Mouse (Mus musculus) CH12.LX (cell line): Measurements from ENCODE around the gene Fibp.

ENCODE experiments used
- BHLHE40 ChIP-seq: IDR thresholded peaks from 2 replicates; pipeline ENCODE4 v1.6.1; 2011; ENCODE audit warnings: mild to moderate bottlenecking, low read depth, low read length, improper control_type of control experiment
- CTCF ChIP-seq, 2 experiments: IDR thresholded peaks in 1 of 2; conservative IDR thresholded peaks in 1 of 2; 2 replicates each; pipeline ENCODE4 v1.5.1; 2011 to 2012; ENCODE audit warnings: low read depth in 2 of 2, low read length in 2 of 2, improper control_type of control experiment in 1 of 2, inconsistent platforms in 1 of 2, mild to moderate bottlenecking in 1 of 2, moderate library complexity in 1 of 2
- HCFC1 ChIP-seq: IDR thresholded peaks from 2 replicates; pipeline ENCODE4 v1.6.1; 2012; ENCODE audit warnings: low read depth, mild to moderate bottlenecking, inconsistent platforms, low read length, improper control_type of control experiment
- NELFE ChIP-seq: IDR thresholded peaks from 2 replicates; pipeline ENCODE4 v1.6.1; 2011; ENCODE audit warnings: low read depth, low read length, improper control_type of control experiment
- NRF1 ChIP-seq: IDR thresholded peaks from 2 replicates; pipeline ENCODE4 v1.6.1; 2014; ENCODE audit warnings: low read depth, mild to moderate bottlenecking, inconsistent platforms, low read length, improper control_type of control experiment, moderate library complexity
- POLR2A ChIP-seq: IDR thresholded peaks from 2 replicates; pipeline ENCODE4 v1.6.1; 2011; ENCODE audit warnings: low read depth, mild to moderate bottlenecking, improper control_type of control experiment, low read length
- RAD21 ChIP-seq: IDR thresholded peaks from 2 replicates; pipeline ENCODE4 v1.6.1; 2011; ENCODE audit warnings: low read depth, mild to moderate bottlenecking, low read length, improper control_type of control experiment, moderate library complexity
- RCOR1 ChIP-seq: conservative IDR thresholded peaks from 2 replicates; pipeline ENCODE4 v1.6.1; 2012; ENCODE audit warnings: low read depth, mild to moderate bottlenecking, inconsistent platforms, low read length, improper control_type of control experiment
- SIN3A ChIP-seq: IDR thresholded peaks from 2 replicates; pipeline ENCODE4 v1.6.1; 2012; ENCODE audit warnings: low read length, improper control_type of control experiment, inconsistent platforms
- TCF12 ChIP-seq: IDR thresholded peaks from 2 replicates; pipeline ENCODE4 v1.6.1; 2014; ENCODE audit warnings: low read depth, mild to moderate bottlenecking, inconsistent platforms, low read length, improper control_type of control experiment

- no peak for TF ChIP-seq NELFE
- no peak for TF ChIP-seq CTCF (conservative IDR thresholded peaks at IDR 0.05 in 1 of 2, IDR thresholded peaks at IDR 0.05 in 1 of 2; ENCODE audit: low read depth in 2 of 2, low read length in 2 of 2)
- no peak for TF ChIP-seq RCOR1
- TF ChIP-seq HCFC1 = no peak
- TF ChIP-seq NRF1 = no peak
- no peak for TF ChIP-seq TCF12
- TF ChIP-seq SIN3A = no peak
- no peak for TF ChIP-seq POLR2A
- no peak for TF ChIP-seq RAD21
- no peak for TF ChIP-seq BHLHE40
Measured at GRCm38 (mm10) chr19:5426640-5427290, 33.6 kb upstream of the Fibp start.
